Mouse (Mus musculus): ENCODE measurements around the gene Pold1. TPM values are rescaled to one million over a fixed set of nuclear protein-coding genes. Genes with fewer than 3 reads are reported as not detected.

The Pold1 gene
- total and polyA plus RNA-seq, 3 experiments, result 54.6 to 252 (median 70.1) TPM

- H3K27me3 ChIP-seq (ENCODE audit: insufficient read depth, low read length), result no peaks in the 10 kb centered on the region
These were observed 3.1 kb upstream of the Pold1 start for GRCm38 (mm10) chr7:44551731-44552130.

GRCm38 (mm10) chr7:44551301-44551700, 2.7 kb upstream of the Pold1 start:
- ATAC-seq (ENCODE audit: extremely low read depth, insufficient number of reproducible peaks, low FRiP score, poor library complexity, severe bottlenecking), result no peak
- Histone ChIP-seq H3K9me3 (replicated peaks) (no peaks in the 10 kb centered on the region), H3K4me3 (ENCODE audit: low read depth, low read length) (no peak overlapping the region), H3K36me3 (replicated peaks) (peaks cover 52% of the 10 kb centered on the region), H3K27me3 (ENCODE audit: insufficient read depth, low read length) (no peaks in the 10 kb centered on the region), H3K4me1 (ENCODE audit: insufficient read depth, low read depth, low read length) (peaks cover 53% of the 10 kb centered on the region)
- no peak for TF ChIP-seq GATA1 (IDR thresholded peaks at IDR 0.05; ENCODE audit: borderline replicate concordance, low read length)
- TF ChIP-seq GATA2 (IDR thresholded peaks at IDR 0.05; ENCODE audit: borderline replicate concordance, low read depth, low read length), result no peak
- no peak for TF ChIP-seq POLR2AphosphoS5 (IDR thresholded peaks at IDR 0.05; ENCODE audit: insufficient replicate concordance, low read depth, low read length)
- no peak for TF ChIP-seq TAL1 (conservative IDR thresholded peaks at IDR 0.05; ENCODE audit: low read depth, low read length)
- no peak for TF ChIP-seq CTCF (IDR thresholded peaks at IDR 0.05; ENCODE audit: low read depth, low read length)
- no peak for DNase-seq (ENCODE audit: low spot score)

More at GRCm38 (mm10) chr7:44551731-44552130, 3.1 kb upstream of the Pold1 start:
- TF ChIP-seq GATA2 (IDR thresholded peaks at IDR 0.05; ENCODE audit: borderline replicate concordance, low read depth, low read length) (no peak), POLR2AphosphoS5 (IDR thresholded peaks at IDR 0.05; ENCODE audit: insufficient replicate concordance, low read depth, low read length) (no peak), TAL1 (conservative IDR thresholded peaks at IDR 0.05; ENCODE audit: low read depth, low read length) (no peak), GATA1 (IDR thresholded peaks at IDR 0.05; ENCODE audit: borderline replicate concordance, low read length) (no peak), CTCF (IDR thresholded peaks at IDR 0.05; ENCODE audit: low read depth, low read length) (no peak)
- ATAC-seq (ENCODE audit: extremely low read depth, insufficient number of reproducible peaks, low FRiP score, poor library complexity, severe bottlenecking), result no peak
- Histone ChIP-seq H3K4me1 (ENCODE audit: insufficient read depth, low read depth, low read length) (peaks cover 49% of the 10 kb centered on the region), H3K4me3 (ENCODE audit: low read depth, low read length) (no peak overlapping the region), H3K36me3 (replicated peaks) (peaks cover 47% of the 10 kb centered on the region), H3K9me3 (replicated peaks) (no peaks in the 10 kb centered on the region)
- DNase-seq (ENCODE audit: low spot score), result no peak

GRCm38 (mm10) chr7:44550409-44550678, 1.7 kb upstream of the Pold1 start:
- H3K36me3 ChIP-seq (replicated peaks), result peaks cover 59% of the 10 kb centered on the region
- H3K4me1 ChIP-seq (ENCODE audit: insufficient read depth, low read depth, low read length), result peaks cover 51% of the 10 kb centered on the region
- no peaks in the 10 kb centered on the region for H3K9me3 ChIP-seq (replicated peaks)
- ATAC-seq (ENCODE audit: extremely low read depth, insufficient number of reproducible peaks, low FRiP score, poor library complexity, severe bottlenecking), result no peak
- no peaks in the 10 kb centered on the region for H3K27me3 ChIP-seq (ENCODE audit: insufficient read depth, low read length)
- no peak for DNase-seq (ENCODE audit: low spot score)
- H3K4me3 ChIP-seq (ENCODE audit: low read depth, low read length), result 0 out of 2 replicates have a peak overlapping the region, but pooled peaks have one; percentile 6
- TF ChIP-seq GATA1 (IDR thresholded peaks at IDR 0.05; ENCODE audit: borderline replicate concordance, low read length) (no peak), GATA2 (IDR thresholded peaks at IDR 0.05; ENCODE audit: borderline replicate concordance, low read depth, low read length) (no peak), POLR2AphosphoS5 (IDR thresholded peaks at IDR 0.05; ENCODE audit: insufficient replicate concordance, low read depth, low read length) (no peak)

- DNase-seq (ENCODE audit: low spot score), result no peak
- no peak for ATAC-seq (ENCODE audit: extremely low read depth, insufficient number of reproducible peaks, low FRiP score, poor library complexity, severe bottlenecking)
- H3K27me3 ChIP-seq (ENCODE audit: insufficient read depth, low read length), result no peaks in the 10 kb centered on the region
- H3K36me3 ChIP-seq (replicated peaks), result peaks cover 65% of the 10 kb centered on the region
- H3K4me3 ChIP-seq (ENCODE audit: low read depth, low read length), result 0 out of 2 replicates have a peak overlapping the region, but pooled peaks have one; percentile 6
- H3K9me3 ChIP-seq (replicated peaks), result no peaks in the 10 kb centered on the region
- TF ChIP-seq CTCF (IDR thresholded peaks at IDR 0.05; ENCODE audit: low read depth, low read length) (no peak), TAL1 (conservative IDR thresholded peaks at IDR 0.05; ENCODE audit: low read depth, low read length) (no peak)
- H3K4me1 ChIP-seq (ENCODE audit: insufficient read depth, low read depth, low read length), result peaks cover 50% of the 10 kb centered on the region
These were observed 1.2 kb upstream of the Pold1 start for GRCm38 (mm10) chr7:44549621-44550408.

GRCm38 (mm10) chr7:44547725-44548124, 924 bp downstream of the Pold1 start:
- Histone ChIP-seq H3K4me1 (ENCODE audit: insufficient read depth, low read depth, low read length) (peaks cover 55% of the 10 kb centered on the region), H3K27me3 (ENCODE audit: insufficient read depth, low read length) (no peaks in the 10 kb centered on the region), H3K4me3 (ENCODE audit: low read depth, low read length) (peak overlapping the region; percentile 86), H3K9me3 (replicated peaks) (no peaks in the 10 kb centered on the region), H3K36me3 (replicated peaks) (peaks cover 83% of the 10 kb centered on the region)
- no peak for DNase-seq (ENCODE audit: low spot score)
- ATAC-seq (ENCODE audit: extremely low read depth, insufficient number of reproducible peaks, low FRiP score, poor library complexity, severe bottlenecking), result no peak
- no peak for TF ChIP-seq POLR2AphosphoS5 (IDR thresholded peaks at IDR 0.05; ENCODE audit: insufficient replicate concordance, low read depth, low read length)
- TF ChIP-seq GATA1 (IDR thresholded peaks at IDR 0.05; ENCODE audit: borderline replicate concordance, low read length), result no peak
- no peak for TF ChIP-seq TAL1 (conservative IDR thresholded peaks at IDR 0.05; ENCODE audit: low read depth, low read length)
- TF ChIP-seq GATA2 (IDR thresholded peaks at IDR 0.05; ENCODE audit: borderline replicate concordance, low read depth, low read length), result no peak
- TF ChIP-seq CTCF (IDR thresholded peaks at IDR 0.05; ENCODE audit: low read depth, low read length), result no peak

GRCm38 (mm10) chr7:44547041-44547440, 1.6 kb downstream of the Pold1 start:
- TF ChIP-seq GATA1 (IDR thresholded peaks at IDR 0.05; ENCODE audit: borderline replicate concordance, low read length) (no peak), CTCF (IDR thresholded peaks at IDR 0.05; ENCODE audit: low read depth, low read length) (no peak), GATA2 (IDR thresholded peaks at IDR 0.05; ENCODE audit: borderline replicate concordance, low read depth, low read length) (no peak)
- peaks cover 83% of the 10 kb centered on the region for H3K36me3 ChIP-seq (replicated peaks)
- peak overlapping the region; percentile 86 for H3K4me3 ChIP-seq (ENCODE audit: low read depth, low read length)
- H3K27me3 ChIP-seq (ENCODE audit: insufficient read depth, low read length), result no peaks in the 10 kb centered on the region
- no peaks in the 10 kb centered on the region for H3K9me3 ChIP-seq (replicated peaks)
- no peak for ATAC-seq (ENCODE audit: extremely low read depth, insufficient number of reproducible peaks, low FRiP score, poor library complexity, severe bottlenecking)
- H3K4me1 ChIP-seq (ENCODE audit: insufficient read depth, low read depth, low read length), result peaks cover 48% of the 10 kb centered on the region
- DNase-seq (ENCODE audit: low spot score), result no peak
